Mouse (Mus musculus) bone marrow, adult 2 months (tissue): ENCODE measurements around the gene Agt. TPM values are rescaled to one million over a fixed set of nuclear protein-coding genes. Genes with fewer than 3 reads are reported as not detected.

Source experiments
- H3K27ac ChIP-seq: fragments of 200-500 bp; 2 replicates; pipeline ENCODE4 v1.5.1; 2012; ENCODE audit warnings: low read depth, mild to moderate bottlenecking, control low read depth, inconsistent platforms, low read length; ENCODE audit not compliant: control insufficient read depth, poor library complexity, insufficient read depth
- H3K4me1 ChIP-seq: fragments of 200-500 bp; 2 replicates; pipeline ENCODE4 v1.6.1; 2011; ENCODE audit warnings: low read length; ENCODE audit not compliant: control insufficient read depth, insufficient read depth
- H3K4me3 ChIP-seq: fragments of 200-500 bp; replicated peaks from 2 replicates; pipeline ENCODE3; 2011; ENCODE audit warnings: mild to moderate bottlenecking, low read depth, low read length, control low read depth; ENCODE audit not compliant: control insufficient read depth
- POLR2A ChIP-seq: fragments of 200-500 bp; IDR thresholded peaks from 2 replicates; pipeline ENCODE4 v1.6.1; 2011; ENCODE audit warnings: low read depth, mild to moderate bottlenecking, control low read depth, low read length, borderline replicate concordance; ENCODE audit not compliant: control insufficient read depth
- WGBS: fragments of 180-500 bp; shearing (Covaris S2); methylation state at CpG from one replicate; pipeline ENCODE4 v1.1.7; 2018; 5-methylcytosine and 5-hydroxymethylcytosine counted together
- polyA plus RNA-seq: library from polyadenylated mRNA; stranded (reverse); fragments of >200 nt; gene quantifications from 2 replicates; pipeline ENCODE4 v1.2.4, GENCODE M21; 2011; ENCODE audit warnings: low replicate concordance; ENCODE audit not compliant: missing spikeins, insufficient read depth, insufficient read length

The Agt gene
- polyA plus RNA-seq, 1 experiment = 11.4 TPM

DNA sequence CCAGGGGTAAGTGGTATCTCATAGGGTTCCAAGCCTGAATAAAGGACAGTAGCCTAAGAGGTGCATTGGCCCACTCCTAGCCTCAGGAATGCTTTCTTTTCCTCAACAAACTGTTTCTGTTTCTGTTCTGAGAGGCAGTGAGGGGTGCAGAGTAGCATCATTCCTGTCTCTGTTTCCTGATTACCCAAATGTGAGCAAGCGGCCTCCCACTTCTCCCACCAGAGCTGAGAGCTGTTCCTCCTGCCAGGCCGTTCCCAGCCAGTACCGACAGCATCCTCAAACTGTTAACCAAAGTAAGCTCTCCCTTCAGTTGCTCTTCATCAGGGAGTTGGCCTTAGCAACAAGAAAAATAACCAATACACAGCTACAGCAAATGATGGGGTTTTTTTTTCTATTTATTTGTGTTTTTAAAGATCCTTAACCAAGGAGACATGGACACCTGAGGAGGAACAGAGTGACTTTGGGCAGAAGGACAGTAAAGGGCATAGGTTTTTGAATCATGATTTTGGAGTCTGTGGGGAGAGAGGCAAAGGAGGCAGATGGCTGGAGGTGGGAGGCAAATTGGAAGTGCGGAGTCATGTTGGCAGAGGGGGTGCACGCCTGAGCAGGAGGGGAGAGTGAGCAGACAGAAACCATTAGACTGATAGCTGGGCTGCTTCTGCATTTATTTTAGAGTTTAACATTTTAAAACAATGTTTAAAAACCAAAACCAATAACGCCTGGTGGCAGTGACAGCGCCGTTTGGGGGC, 61.8 kb downstream of the Agt start:
- H3K4me3 ChIP-seq = no peak overlapping the region
- WGBS = 80% methylated on average over 8 of the region's 8 CpGs
- H3K27ac ChIP-seq = no peak overlapping the region
- no peaks in the 10 kb centered on the region; the same call in 1 of the 2 replicates for H3K4me1 ChIP-seq
- TF ChIP-seq POLR2A = no peak

Other genes with a start within 250 kb of the Agt start
- gene Pgbd5, start 130.0 kb downstream of the Agt start, polyA plus RNA-seq = not detected in 2 replicates
- 6.1 and 12.1 TPM in 2 replicates for gene Cog2, start 48.9 kb downstream of the Agt start, polyA plus RNA-seq
- gene Capn9, start 6.4 kb upstream of the Agt start, polyA plus RNA-seq = not detected in 2 replicates
- 11.0 and 16.7 TPM in 2 replicates for gene 2310022B05Rik, start 93.7 kb upstream of the Agt start, polyA plus RNA-seq
- gene Ttc13, start 152.3 kb upstream of the Agt start, polyA plus RNA-seq = 16.9 and 26.4 TPM in 2 replicates
- 2.4 and 7.7 TPM in 2 replicates for gene Arv1, start 152.4 kb upstream of the Agt start, polyA plus RNA-seq
- gene Fam89a, start 182.1 kb upstream of the Agt start, polyA plus RNA-seq = not detected in 2 replicates
- not detected in 2 replicates for gene Trim67, start 223.4 kb upstream of the Agt start, polyA plus RNA-seq